Mouse (Mus musculus): ENCODE measurements at regions not wholly inside any gene's neighbourhood (a gene's known extent, or its start where the extent isn't known, plus 50 kb on each side); places are given as distances from the start of the nearest gene placed in this dataset.

- H3K27ac ChIP-seq (replicated peaks; ENCODE audit: low read depth, low read length), result no peak overlapping the region
- no peaks in the 10 kb centered on the region for H3K27me3 ChIP-seq (ENCODE audit: control insufficient read depth, insufficient read depth, low read length)
- H3K4me1 ChIP-seq (ENCODE audit: control insufficient read depth, insufficient read depth, low read length), result peaks cover 14% of the 10 kb centered on the region
- ATAC-seq (ENCODE audit: low FRiP score, low read depth), result no peak
- no peak for DNase-seq (ENCODE audit: low spot score)
- H3K4me3 ChIP-seq (replicated peaks; ENCODE audit: low read length), result no peak overlapping the region
- H3K9ac ChIP-seq (ENCODE audit: low read depth, low read length, severe bottlenecking), result no peak overlapping the region
- H3K36me3 ChIP-seq (ENCODE audit: control insufficient read depth, insufficient read depth, low read length), result no peaks in the 10 kb centered on the region
- H3K4me2 ChIP-seq (replicated peaks; ENCODE audit: low read depth, low read length, severe bottlenecking), result no peak overlapping the region
- WGBS, result 78% methylated on average over 16 of the region's 16 CpGs
- no peaks in the 10 kb centered on the region for H3K9me3 ChIP-seq (ENCODE audit: control insufficient read depth, low read length)
- TF ChIP-seq POLR2A (IDR thresholded peaks at IDR 0.05; ENCODE audit: borderline replicate concordance, extremely low read depth, insufficient read depth, insufficient read length), result no peak
Observed at GRCm38 (mm10) chr10:21454757-21455156, 77.7 kb downstream of the Aldh8a1 start.

GRCm38 (mm10) chr10:21455863-21456262 is 78.8 kb downstream of the Aldh8a1 start:
- Histone ChIP-seq H3K27me3 (ENCODE audit: control insufficient read depth, insufficient read depth, low read length) (no peaks in the 10 kb centered on the region), H3K4me2 (replicated peaks; ENCODE audit: low read depth, low read length, severe bottlenecking) (no peak overlapping the region), H3K27ac (replicated peaks; ENCODE audit: low read depth, low read length) (no peak overlapping the region), H3K36me3 (ENCODE audit: control insufficient read depth, insufficient read depth, low read length) (no peaks in the 10 kb centered on the region), H3K9me3 (ENCODE audit: control insufficient read depth, low read length) (no peaks in the 10 kb centered on the region), H3K9ac (ENCODE audit: low read depth, low read length, severe bottlenecking) (no peak overlapping the region), H3K4me3 (replicated peaks; ENCODE audit: low read length) (no peak overlapping the region), H3K4me1 (ENCODE audit: control insufficient read depth, insufficient read depth, low read length) (peaks cover 19% of the 10 kb centered on the region)
- DNase-seq (ENCODE audit: low spot score) (no peak), ATAC-seq (ENCODE audit: low FRiP score, low read depth) (no peak)
- WGBS, result 46% methylated on average over 5 of the region's 5 CpGs
- TF ChIP-seq POLR2A (IDR thresholded peaks at IDR 0.05; ENCODE audit: borderline replicate concordance, extremely low read depth, insufficient read depth, insufficient read length), result no peak

- 44% methylated on average over 3 of the region's 3 CpGs for WGBS
- no peaks in the 10 kb centered on the region for H3K9me3 ChIP-seq (ENCODE audit: control insufficient read depth, low read length)
- ATAC-seq (ENCODE audit: low FRiP score, low read depth) (no peak), DNase-seq (ENCODE audit: low spot score) (no peak)
- no peaks in the 10 kb centered on the region for H3K27me3 ChIP-seq (ENCODE audit: control insufficient read depth, insufficient read depth, low read length)
- no peak overlapping the region for H3K9ac ChIP-seq (ENCODE audit: low read depth, low read length, severe bottlenecking)
- no peak overlapping the region for H3K4me2 ChIP-seq (replicated peaks; ENCODE audit: low read depth, low read length, severe bottlenecking)
- H3K27ac ChIP-seq (replicated peaks; ENCODE audit: low read depth, low read length), result no peak overlapping the region
- H3K4me1 ChIP-seq (ENCODE audit: control insufficient read depth, insufficient read depth, low read length), result peaks cover 20% of the 10 kb centered on the region
- H3K4me3 ChIP-seq (replicated peaks; ENCODE audit: low read length), result no peak overlapping the region
- H3K36me3 ChIP-seq (ENCODE audit: control insufficient read depth, insufficient read depth, low read length), result no peaks in the 10 kb centered on the region
- no peak for TF ChIP-seq POLR2A (IDR thresholded peaks at IDR 0.05; ENCODE audit: borderline replicate concordance, extremely low read depth, insufficient read depth, insufficient read length)
Observed at GRCm38 (mm10) chr10:21456359-21456758, 79.3 kb downstream of the Aldh8a1 start.

- H3K9me3 ChIP-seq (ENCODE audit: control insufficient read depth, low read length), result no peaks in the 10 kb centered on the region
- no peak overlapping the region for H3K27ac ChIP-seq (replicated peaks; ENCODE audit: low read depth, low read length)
- TF ChIP-seq POLR2A (IDR thresholded peaks at IDR 0.05; ENCODE audit: borderline replicate concordance, extremely low read depth, insufficient read depth, insufficient read length), result no peak
Observed at GRCm38 (mm10) chr10:21456991-21457390, 79.9 kb downstream of the Aldh8a1 start.

GRCm38 (mm10) chr10:21458608-21459007 is 81.5 kb downstream of the Aldh8a1 start:
- no peak for TF ChIP-seq POLR2A (IDR thresholded peaks at IDR 0.05; ENCODE audit: borderline replicate concordance, extremely low read depth, insufficient read depth, insufficient read length)
- ATAC-seq (ENCODE audit: low FRiP score, low read depth) (no peak), DNase-seq (ENCODE audit: low spot score) (no peak)
- no peaks in the 10 kb centered on the region for H3K36me3 ChIP-seq (ENCODE audit: control insufficient read depth, insufficient read depth, low read length)
- H3K9me3 ChIP-seq (ENCODE audit: control insufficient read depth, low read length), result no peaks in the 10 kb centered on the region
- no peak overlapping the region for H3K4me2 ChIP-seq (replicated peaks; ENCODE audit: low read depth, low read length, severe bottlenecking)
- H3K27ac ChIP-seq (replicated peaks; ENCODE audit: low read depth, low read length), result no peak overlapping the region
- H3K4me1 ChIP-seq (ENCODE audit: control insufficient read depth, insufficient read depth, low read length), result peaks cover 28% of the 10 kb centered on the region
- no peak overlapping the region for H3K4me3 ChIP-seq (replicated peaks; ENCODE audit: low read length)
- no peaks in the 10 kb centered on the region for H3K27me3 ChIP-seq (ENCODE audit: control insufficient read depth, insufficient read depth, low read length)
- H3K9ac ChIP-seq (ENCODE audit: low read depth, low read length, severe bottlenecking), result no peak overlapping the region

More at GRCm38 (mm10) chr10:21456991-21457390, 79.9 kb downstream of the Aldh8a1 start:
- Histone ChIP-seq H3K36me3 (ENCODE audit: control insufficient read depth, insufficient read depth, low read length) (no peaks in the 10 kb centered on the region), H3K4me3 (replicated peaks; ENCODE audit: low read length) (no peak overlapping the region), H3K4me1 (ENCODE audit: control insufficient read depth, insufficient read depth, low read length) (peaks cover 20% of the 10 kb centered on the region), H3K4me2 (replicated peaks; ENCODE audit: low read depth, low read length, severe bottlenecking) (no peak overlapping the region), H3K9ac (ENCODE audit: low read depth, low read length, severe bottlenecking) (no peak overlapping the region), H3K27me3 (ENCODE audit: control insufficient read depth, insufficient read depth, low read length) (no peaks in the 10 kb centered on the region)
- ATAC-seq (ENCODE audit: low FRiP score, low read depth) (no peak), DNase-seq (ENCODE audit: low spot score) (no peak)
- WGBS, result 50% methylated on average over 6 of the region's 6 CpGs

- WGBS, result 42% methylated on average over 2 of the region's 2 CpGs
- peaks cover 18% of the 10 kb centered on the region for H3K4me1 ChIP-seq (ENCODE audit: control insufficient read depth, insufficient read depth, low read length)
- no peak overlapping the region for H3K4me2 ChIP-seq (replicated peaks; ENCODE audit: low read depth, low read length, severe bottlenecking)
- H3K4me3 ChIP-seq (replicated peaks; ENCODE audit: low read length), result no peak overlapping the region
- no peak overlapping the region for H3K9ac ChIP-seq (ENCODE audit: low read depth, low read length, severe bottlenecking)
- no peaks in the 10 kb centered on the region for H3K36me3 ChIP-seq (ENCODE audit: control insufficient read depth, insufficient read depth, low read length)
- H3K27ac ChIP-seq (replicated peaks; ENCODE audit: low read depth, low read length), result no peak overlapping the region
- ATAC-seq (ENCODE audit: low FRiP score, low read depth), result no peak
- H3K27me3 ChIP-seq (ENCODE audit: control insufficient read depth, insufficient read depth, low read length), result no peaks in the 10 kb centered on the region
- DNase-seq (ENCODE audit: low spot score), result no peak
- TF ChIP-seq POLR2A (IDR thresholded peaks at IDR 0.05; ENCODE audit: borderline replicate concordance, extremely low read depth, insufficient read depth, insufficient read length), result no peak
- no peaks in the 10 kb centered on the region for H3K9me3 ChIP-seq (ENCODE audit: control insufficient read depth, low read length)
Observed at GRCm38 (mm10) chr10:21460062-21460461, 83.0 kb downstream of the Aldh8a1 start.

Measured in limb, embryonic 14.5 days (tissue).